Mouse (Mus musculus) adrenal gland, adult 8-10 months (tissue): ENCODE measurements around the gene Tnf. TPM values are rescaled to one million over a fixed set of nuclear protein-coding genes. Genes with fewer than 3 reads are reported as not detected.
"Not testable (repeated sequence)": the region's sequence is repeated elsewhere in the genome, so short reads cannot be mapped to it uniquely, and the experiment has no call there.

Source experiments
- DNase-seq: peaks from one replicate; pipeline ENCODE4 v3.0.0; 2022
- total RNA-seq, 4 experiments: library from RNA; stranded (reverse); gene quantifications; 2 replicates each; pipeline ENCODE4 v1.2.4; 2022

Gene Tnf
- 1 to 10 TPM in 2 of 4 experiments, under 1 TPM in 2; 0.56 to 2.2 (median 0.89) TPM for total RNA-seq

DNA sequence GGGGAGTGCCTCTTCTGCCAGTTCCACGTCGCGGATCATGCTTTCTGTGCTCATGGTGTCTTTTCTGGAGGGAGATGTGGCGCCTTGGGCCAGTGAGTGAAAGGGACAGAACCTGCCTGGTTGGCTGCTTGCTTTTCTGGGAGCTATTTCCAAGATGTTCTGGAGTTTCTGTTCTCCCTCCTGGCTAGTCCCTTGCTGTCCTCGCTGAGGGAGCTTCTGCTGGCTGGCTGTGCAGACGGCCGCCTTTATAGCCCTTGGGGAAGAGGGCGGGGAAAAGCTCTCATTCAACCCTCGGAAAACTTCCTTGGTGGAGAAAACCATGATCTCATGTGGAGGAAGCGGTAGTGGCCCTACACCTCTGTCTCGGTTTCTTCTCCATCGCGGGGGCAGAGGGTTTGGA is at the start of gene Tnf:
Gene Tnf (minus strand): TSS at position 221 of the 400 bp plus-strand sequence.
- DNase-seq, result no peak

DNA sequence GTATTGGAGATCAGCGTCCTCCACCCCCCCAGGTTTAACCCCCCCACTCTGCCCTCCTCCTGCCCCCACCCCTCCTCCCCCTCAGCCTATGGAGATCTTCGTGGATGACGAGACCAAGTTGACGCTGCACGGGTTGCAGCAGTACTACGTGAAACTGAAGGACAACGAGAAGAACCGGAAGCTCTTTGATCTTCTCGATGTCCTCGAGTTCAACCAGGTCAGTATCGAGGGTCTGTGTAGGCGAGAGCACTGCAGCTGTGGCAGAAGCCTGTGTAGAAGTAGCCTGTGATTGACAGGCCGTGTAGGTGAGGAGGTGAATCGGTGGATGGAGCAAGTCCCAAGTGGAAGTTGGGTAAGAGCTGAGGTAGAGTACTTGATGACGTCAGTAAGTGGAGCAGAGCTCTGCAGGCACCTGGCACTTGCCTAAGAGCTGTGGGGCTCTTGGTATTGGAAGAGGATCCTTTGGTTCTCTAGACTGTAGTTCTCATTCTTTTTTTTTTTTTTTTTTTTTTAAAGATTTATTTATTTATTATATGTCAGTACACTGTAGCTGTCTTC is 49.4 kb upstream of the Tnf start:
- no peak for DNase-seq

DNA sequence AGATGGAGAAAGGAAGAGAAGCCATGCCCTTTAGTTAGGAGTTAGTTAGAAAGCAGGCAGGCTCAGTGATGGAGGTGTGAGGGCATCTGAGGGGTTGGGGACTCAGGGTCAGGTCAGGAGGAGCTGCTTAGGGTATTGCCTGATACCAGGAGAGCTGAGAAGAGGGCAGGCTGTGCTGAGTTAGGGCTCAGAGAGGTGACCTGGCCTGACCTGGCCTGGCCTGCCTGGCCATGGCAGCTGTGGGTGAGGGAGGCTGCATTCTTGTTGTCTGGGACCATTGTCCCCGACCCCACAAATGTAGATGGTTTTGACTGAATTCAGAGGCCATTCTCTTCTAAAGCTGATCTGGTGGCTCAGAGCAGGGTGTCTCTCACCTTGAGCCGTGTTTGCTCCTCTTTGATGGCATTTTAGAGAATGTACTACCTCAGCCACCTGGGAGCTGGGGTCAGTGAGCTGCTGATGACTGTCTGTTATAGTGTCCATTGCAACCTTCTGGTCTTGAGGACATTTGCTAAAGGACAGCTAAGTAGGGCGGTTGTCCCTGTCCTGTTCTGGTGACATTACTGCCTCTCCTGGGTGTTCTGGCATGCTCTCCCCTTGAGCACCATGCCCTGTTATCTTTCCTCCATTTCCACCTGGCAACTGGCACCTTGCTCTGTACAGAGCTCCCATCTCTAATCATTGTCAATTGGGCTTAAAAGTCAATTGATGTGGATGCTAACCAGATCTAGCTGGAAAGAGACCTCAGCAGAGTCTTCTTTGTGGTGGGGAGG is 48.7 kb upstream of the Tnf start:
- DNase-seq, result no peak

GRCm38 (mm10) chr17:35249451-35250197 is 47.8 kb upstream of the Tnf start:
- no peak for DNase-seq

GRCm38 (mm10) chr17:35248986-35249385 is 47.2 kb upstream of the Tnf start:
- DNase-seq, result no peak

- DNase-seq, result no peak
These were observed 45.3 kb upstream of the Tnf start for GRCm38 (mm10) chr17:35247144-35247543.

- DNase-seq, result no peak
These were observed 44.2 kb upstream of the Tnf start for GRCm38 (mm10) chr17:35245731-35246623.

DNA sequence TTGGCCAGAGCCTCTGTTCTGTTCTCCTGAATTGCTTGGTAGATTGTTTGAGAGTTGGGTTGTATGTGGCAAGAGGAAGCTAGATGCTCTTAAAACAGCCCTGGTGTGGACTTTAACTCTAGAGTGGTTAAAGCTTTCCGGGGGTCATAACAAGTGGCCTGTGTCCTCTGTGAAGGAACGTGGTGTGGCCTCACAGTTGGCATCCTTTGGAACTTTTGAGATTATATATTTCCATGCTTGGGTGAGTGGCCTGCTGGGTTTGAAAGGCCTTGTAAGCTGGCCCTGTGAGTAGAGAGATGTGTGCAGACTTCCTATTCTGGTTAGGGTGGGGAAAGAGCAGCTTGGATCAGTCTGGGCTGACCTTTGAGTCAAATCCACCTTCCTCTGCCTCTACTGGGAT is 43.2 kb upstream of the Tnf start:
- no peak for DNase-seq

DNA sequence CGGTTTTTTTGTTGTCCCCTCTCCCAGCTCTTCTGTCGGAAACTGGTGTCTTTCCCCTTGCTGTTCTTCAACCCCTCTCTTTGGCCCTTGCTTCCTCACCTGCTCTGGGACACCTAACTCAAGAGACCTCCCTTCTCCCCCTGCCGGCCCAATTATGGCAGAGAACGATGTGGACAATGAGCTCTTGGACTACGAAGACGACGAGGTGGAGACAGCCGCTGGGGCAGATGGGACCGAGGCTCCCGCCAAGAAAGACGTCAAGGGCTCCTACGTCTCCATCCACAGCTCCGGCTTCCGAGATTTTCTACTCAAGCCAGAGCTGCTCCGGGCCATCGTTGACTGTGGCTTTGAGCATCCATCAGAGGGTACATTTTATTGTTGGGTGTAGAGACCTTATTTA is 41.3 kb upstream of the Tnf start:
- DNase-seq, result no peak

GRCm38 (mm10) chr17:35242015-35242941 is 40.5 kb upstream of the Tnf start:
- DNase-seq, result no peak

DNA sequence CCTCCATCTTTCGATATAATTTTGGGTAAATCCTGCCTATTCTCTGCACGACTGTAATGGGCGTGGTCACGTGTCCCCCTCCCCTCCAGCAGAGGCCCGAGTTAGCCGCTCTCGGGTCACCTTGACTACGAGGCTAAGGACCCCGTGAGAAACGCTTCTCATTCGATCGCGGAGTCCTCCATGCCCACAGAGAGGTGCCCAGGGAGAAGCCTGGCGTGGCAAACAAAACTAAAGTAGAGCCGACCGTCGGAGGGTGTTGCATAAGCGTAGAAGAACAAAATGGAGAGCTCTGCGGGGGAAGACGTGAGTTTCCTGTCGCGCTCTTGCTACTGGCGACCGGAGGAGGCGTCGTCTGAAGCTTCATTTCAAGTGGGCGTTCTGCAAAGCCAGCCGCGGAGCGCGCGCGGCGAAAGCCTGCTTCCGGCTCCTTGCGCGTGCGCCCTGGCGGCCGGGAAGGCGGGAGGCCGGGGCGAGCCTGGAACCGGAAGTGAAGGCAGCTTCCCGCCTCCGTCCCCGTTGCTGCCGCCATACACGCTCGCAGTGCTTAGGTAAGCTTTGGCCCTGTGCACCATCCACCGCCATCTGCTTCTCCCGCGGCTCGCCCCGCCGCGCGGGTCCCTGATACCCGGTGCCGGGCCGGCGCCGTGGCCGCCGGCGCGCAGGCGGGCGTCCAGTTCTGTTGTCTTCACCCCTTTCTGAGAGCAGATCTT is 39.7 kb upstream of the Tnf start, which contains the start of gene Ddx39b:
Gene Ddx39b (plus strand): TSS at position 442 of the 710 bp plus-strand sequence.
- peak; percentile 94 for DNase-seq

DNA sequence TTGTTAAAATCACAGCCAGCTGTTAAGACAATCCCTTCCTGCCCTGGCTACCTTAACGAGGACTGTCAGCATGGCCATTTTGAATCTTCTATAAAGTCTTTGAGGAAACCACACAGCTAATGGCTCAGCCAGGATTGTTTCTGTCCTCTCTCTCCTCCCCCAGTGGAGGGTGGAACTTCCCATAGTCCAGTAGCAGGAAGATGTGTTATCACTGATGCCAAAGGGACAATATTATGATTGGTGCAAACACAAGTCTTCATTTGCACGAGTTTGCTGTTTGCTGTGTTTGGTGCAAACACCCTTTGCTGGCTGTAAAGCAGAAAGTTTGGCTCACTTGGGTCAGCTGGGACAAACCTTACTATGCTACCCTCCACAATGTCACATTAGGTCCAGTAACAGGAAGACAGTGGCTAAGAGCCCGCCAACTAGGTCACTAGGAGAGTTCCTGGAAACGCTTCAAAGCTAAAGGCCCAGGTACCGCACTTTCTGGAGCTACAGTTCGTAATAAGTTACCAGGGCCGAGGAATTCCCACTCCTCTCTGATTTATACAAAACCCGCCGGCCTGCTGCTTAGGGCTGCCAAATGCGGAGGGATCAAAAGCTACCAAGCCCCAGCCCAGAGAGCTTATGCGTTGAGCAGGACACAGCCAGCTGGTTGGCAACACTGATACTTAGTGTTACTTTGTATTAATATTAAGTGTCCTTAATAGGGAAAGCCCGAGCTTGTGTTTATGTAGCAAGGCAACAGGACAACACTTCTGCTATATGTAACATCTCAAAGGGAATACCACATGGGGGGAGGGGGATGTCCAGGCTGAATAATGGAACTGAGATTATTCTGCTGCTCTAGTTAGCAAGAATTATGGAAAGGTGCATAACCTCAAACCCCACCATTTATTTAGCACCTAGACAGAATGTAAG is 38.8 kb upstream of the Tnf start:
- DNase-seq, result no peak

DNA sequence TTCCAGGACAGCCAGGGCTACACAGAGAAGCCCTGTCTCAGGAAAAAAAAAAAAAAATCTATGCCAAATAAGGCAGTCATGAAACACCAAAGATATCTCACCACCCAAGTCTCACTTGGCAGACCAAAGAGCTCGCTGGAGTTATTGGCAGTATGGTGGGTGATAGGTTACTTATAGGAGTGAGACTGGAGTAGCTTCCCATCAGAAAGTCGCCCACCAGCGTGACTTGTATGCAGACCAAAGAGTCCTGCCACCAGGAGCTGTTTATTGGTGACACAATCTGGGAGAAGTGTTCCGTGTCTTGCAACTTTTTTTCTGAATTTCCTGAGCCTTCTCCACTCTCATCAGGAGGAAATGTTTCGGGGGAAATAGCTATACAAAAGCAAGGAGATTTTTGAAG is 37.9 kb upstream of the Tnf start:
- no peak for DNase-seq

DNA sequence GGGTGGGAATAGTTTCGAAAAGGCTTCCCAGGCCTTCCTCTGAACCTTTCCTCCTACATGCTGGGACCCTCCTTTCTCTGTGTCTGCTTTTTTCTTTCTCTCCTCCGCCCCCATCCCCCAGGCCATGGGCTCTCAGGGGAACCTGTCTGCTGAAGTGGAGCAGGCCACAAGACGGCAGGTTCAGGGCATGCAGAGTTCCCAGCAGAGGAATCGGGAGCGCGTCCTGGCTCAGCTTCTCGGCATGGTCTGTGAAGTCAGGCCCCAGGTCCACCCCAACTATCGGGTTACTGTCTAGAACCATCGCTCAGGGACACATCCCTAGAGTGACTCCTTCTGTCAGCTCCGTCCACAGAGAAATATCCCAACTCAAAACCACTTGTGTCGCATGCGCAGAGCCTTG is 35.7 kb upstream of the Tnf start:
- no peak for DNase-seq

GRCm38 (mm10) chr17:35236996-35237395 is 35.2 kb upstream of the Tnf start:
- no peak for DNase-seq

- peak; percentile 92 for DNase-seq
These were observed 34.6 kb upstream of the Tnf start for GRCm38 (mm10) chr17:35236390-35236746.

DNA sequence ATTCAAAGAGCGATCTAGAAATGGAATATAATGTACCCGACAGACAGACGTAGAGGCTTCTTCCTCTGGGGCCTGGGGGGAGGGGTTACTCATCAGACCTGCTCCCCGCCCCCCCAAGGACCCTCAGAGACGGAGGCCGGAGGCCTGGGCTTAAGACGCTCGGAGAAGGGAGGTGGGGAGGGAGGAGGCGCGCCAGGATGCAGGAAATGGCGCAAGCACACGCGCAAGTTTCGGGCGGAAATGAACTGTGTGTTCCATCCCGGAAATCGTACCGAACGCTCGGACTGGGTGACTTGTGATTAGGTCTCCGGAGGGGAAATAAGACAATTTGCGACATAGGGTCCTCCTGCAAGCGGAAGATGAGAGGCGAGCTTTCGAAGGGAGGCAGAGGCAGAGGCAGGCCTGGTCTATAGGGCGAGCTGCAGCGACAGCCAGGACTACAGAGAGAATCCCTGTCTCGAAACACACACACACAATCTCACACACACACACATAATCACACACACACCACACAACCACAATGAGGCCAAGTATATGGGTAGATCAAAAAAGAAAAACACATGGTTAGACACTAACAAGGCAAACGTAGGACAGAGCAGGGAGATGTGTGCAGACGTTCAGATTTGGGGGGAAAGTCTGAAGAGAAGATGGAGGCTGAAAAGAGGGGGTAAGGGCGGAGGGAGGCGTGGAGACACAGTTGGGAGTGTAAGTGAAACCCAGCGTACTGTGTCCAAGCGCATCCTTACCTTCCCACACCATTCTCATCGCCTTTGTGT is 34.0 kb upstream of the Tnf start, which contains the start of gene Nfkbil1:
Gene Nfkbil1 (minus strand): TSS at position 179 of the 776 bp plus-strand sequence.
- DNase-seq, result peak; percentile 91

GRCm38 (mm10) chr17:35234903-35235302 is 33.1 kb upstream of the Tnf start:
- DNase-seq, result no peak

- not testable (repeated sequence) for DNase-seq
These were observed 32.3 kb upstream of the Tnf start for GRCm38 (mm10) chr17:35234090-35234489.
